Mouse (Mus musculus) macrophage (primary cell): Measurements from ENCODE around the gene Nrbp1. TPM values are rescaled to one million over a fixed set of nuclear protein-coding genes. Genes with fewer than 3 reads are reported as not detected.

Experiments used
- polyA plus RNA-seq: library from polyadenylated mRNA; stranded (reverse); fragments of 250-400 nt; gene quantifications from 3 replicates; pipeline ENCODE4 v1.2.4, GENCODE M21; 2018; ENCODE audit warnings: inconsistent platforms

The Nrbp1 gene
- polyA plus RNA-seq, 1 experiment from 2014 or later: 96.8 TPM

Other genes with a start within 250 kb of the Nrbp1 start
- 73.4 to 150 TPM (median 103 TPM) in 3 replicates for gene Atraid, start 192.6 kb upstream of the Nrbp1 start, polyA plus RNA-seq
- 3.3 to 6.2 TPM (median 5.1 TPM) in 3 replicates for gene Slc5a6, start 191.9 kb upstream of the Nrbp1 start, polyA plus RNA-seq
- 5.8 to 16.7 TPM (median 7.3 TPM) in 3 replicates for gene Cad, start 186.1 kb upstream of the Nrbp1 start, polyA plus RNA-seq
- gene Dnajc5g, start 134.6 kb upstream of the Nrbp1 start, polyA plus RNA-seq: not detected in 3 replicates
- not detected in 3 replicates for gene Slc30a3, start 132.6 kb upstream of the Nrbp1 start, polyA plus RNA-seq
- gene Trim54, start 124.2 kb upstream of the Nrbp1 start, polyA plus RNA-seq: not detected in 3 replicates
- not detected in 3 replicates for gene Ucn, start 102.0 kb upstream of the Nrbp1 start, polyA plus RNA-seq
- 35.2 to 59.9 TPM (median 52.3 TPM) in 3 replicates for gene Mpv17, start 86.6 kb upstream of the Nrbp1 start, polyA plus RNA-seq
- 0.42 to 0.53 TPM in 2 of 3 replicates, not detected in the other for gene Gm29609, start 61.0 kb upstream of the Nrbp1 start, polyA plus RNA-seq
- 25.3 to 29.9 TPM (median 29.5 TPM) in 3 replicates for gene Gtf3c2, start 60.7 kb upstream of the Nrbp1 start, polyA plus RNA-seq
- gene Snx17, start 47.6 kb upstream of the Nrbp1 start, polyA plus RNA-seq: 30.9 to 73.2 TPM (median 66.8 TPM) in 3 replicates
- gene Eif2b4, start 47.4 kb upstream of the Nrbp1 start, polyA plus RNA-seq: 15.7 to 26.2 TPM (median 16.2 TPM) in 3 replicates
- 20.3 to 33.4 TPM (median 25.0 TPM) in 3 replicates for gene Zfp513, start 38.6 kb upstream of the Nrbp1 start, polyA plus RNA-seq
- 49.8 to 88.3 TPM (median 76.6 TPM) in 3 replicates for gene Ppm1g, start 20.2 kb upstream of the Nrbp1 start, polyA plus RNA-seq
- gene Gm9970, start 368 bp downstream of the Nrbp1 start, polyA plus RNA-seq: not detected in 3 replicates
- gene Krtcap3, start 10.8 kb downstream of the Nrbp1 start, polyA plus RNA-seq: 0.37 to 2.5 TPM (median 0.63 TPM) in 3 replicates
- 11.8 to 19.6 TPM (median 13.6 TPM) in 3 replicates for gene Ift172, start 50.3 kb downstream of the Nrbp1 start, polyA plus RNA-seq
- not detected in 3 replicates for gene Fndc4, start 55.2 kb downstream of the Nrbp1 start, polyA plus RNA-seq
- not detected in 3 replicates for gene Gckr, start 56.6 kb downstream of the Nrbp1 start, polyA plus RNA-seq
- gene Zfp512, start 211.6 kb downstream of the Nrbp1 start, polyA plus RNA-seq: 13.3 to 17.3 TPM (median 14.0 TPM) in 3 replicates
- gene 4930548H24Rik, start 244.9 kb downstream of the Nrbp1 start, polyA plus RNA-seq: not detected in 3 replicates